Mouse (Mus musculus) v-Abl transformed pro-B cells (cell line): ENCODE results near the gene Zfp385a.

Experiments
- in situ Hi-C, 2 experiments: fragments of 400-800 bp; cut with MboI; formaldehyde crosslinking; loops; one replicate each; pipeline ENCODE4 v1.15.1; 2025; ENCODE audit not compliant: unreplicated experiment in 2 of 2

Zfp385a gene

GRCm38 (mm10) chr15:103339961-103340337 is at the start of gene Zfp385a:
Zfp385a (minus strand) TSS chr15:103340093.
- in situ Hi-C loops = loop anchor here (5.0 to 25.0 kb wide), 6 partner anchors 58 to 578 kb away; partner anchors contain the start of gene Nckap1l (in 1 of the 2)

- in situ Hi-C loops = loop anchor here (5.0 kb wide), 1 partner anchor 41 kb away; no protein-coding TSS in a partner anchor
Observed at GRCm38 (mm10) chr15:103388556-103389145, 48.8 kb upstream of the Zfp385a start.

DNA sequence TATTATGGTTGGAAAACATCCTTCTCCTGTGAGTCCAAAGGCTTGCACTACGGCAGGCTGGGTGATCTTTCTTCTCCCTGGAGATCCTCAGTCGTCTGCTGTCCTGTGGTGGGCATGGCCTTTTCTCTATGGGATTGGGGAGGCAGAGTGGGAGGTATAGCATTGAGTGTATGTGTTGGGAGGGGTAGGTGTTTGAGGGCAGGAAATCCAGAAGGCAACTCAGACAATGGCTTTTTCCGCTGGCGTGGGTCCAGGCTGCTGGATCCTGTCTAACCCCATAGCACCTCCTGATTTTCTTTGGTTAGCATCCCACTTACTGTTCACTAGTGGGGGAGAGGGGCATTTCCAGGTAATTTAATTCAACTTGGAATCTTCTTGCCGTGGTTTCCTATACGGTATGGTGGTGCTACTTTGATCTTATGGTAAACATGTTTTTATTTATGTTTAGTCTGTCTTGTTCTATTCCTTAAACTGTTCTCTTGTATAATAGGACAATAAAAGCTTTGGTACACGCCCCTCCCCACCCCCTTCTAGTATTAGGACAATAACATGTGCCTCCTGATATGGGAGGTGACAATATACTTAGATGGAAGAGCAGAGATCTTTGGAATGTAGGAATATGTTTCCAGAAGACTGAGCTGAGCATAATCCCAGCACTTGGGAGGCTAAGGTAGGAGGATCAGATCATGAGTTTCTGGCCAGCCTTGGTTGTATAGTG is 44.0 kb upstream of the Zfp385a start:
- in situ Hi-C loops = no loop called here

DNA sequence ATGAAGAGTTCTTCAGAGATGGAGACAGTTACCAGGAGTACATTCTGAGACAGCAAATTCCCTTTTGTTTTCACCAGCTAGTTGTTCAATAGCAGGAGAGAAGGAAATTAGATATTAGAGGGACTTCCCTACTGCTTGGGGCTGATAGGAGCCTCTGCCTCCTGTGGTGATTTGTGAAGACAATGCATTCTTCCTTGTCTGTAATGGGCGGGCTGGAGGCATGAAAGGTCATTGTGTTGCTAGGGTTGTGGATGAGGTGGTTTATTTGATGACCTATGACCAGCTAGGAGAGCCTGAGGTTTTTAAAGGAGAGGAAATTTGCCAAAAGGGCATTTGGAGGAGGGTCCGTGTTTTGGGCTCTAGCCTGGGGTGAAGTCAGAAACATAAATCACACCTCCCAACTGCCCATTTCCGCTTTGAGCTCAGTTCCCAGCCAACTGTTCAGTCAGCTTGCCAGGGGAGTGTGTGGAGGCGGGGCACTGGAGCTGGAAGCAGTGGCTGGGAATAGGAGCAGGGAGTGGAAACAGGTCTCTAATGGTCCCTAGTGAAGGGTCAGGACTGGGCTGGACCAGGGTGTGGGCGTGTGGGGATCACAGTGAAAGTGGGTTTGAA is 43.0 kb upstream of the Zfp385a start:
- in situ Hi-C loops = no loop called here

DNA sequence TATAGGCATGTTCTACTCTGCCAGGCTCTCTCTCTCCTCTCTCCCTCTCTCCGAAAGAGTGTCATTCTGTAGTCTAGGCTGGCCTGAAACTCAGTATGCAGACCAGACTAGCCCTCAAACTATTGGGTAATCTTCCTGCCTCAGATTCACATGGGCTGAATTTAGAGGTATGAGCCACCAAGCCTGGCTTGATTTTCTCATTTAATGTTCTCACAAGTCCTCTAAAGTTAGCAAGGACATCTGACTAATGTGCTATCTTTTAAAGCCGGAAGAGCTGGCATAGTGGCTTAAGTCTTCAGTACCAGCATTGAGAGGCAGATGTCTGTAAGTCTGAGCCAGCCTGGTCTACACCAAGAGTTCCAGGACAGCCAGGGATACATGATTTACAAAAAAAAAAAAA is 42.2 kb upstream of the Zfp385a start:
- in situ Hi-C loops = no loop called here

- in situ Hi-C loops = no loop called here
Observed at GRCm38 (mm10) chr15:103378665-103379356, 38.9 kb upstream of the Zfp385a start.

DNA sequence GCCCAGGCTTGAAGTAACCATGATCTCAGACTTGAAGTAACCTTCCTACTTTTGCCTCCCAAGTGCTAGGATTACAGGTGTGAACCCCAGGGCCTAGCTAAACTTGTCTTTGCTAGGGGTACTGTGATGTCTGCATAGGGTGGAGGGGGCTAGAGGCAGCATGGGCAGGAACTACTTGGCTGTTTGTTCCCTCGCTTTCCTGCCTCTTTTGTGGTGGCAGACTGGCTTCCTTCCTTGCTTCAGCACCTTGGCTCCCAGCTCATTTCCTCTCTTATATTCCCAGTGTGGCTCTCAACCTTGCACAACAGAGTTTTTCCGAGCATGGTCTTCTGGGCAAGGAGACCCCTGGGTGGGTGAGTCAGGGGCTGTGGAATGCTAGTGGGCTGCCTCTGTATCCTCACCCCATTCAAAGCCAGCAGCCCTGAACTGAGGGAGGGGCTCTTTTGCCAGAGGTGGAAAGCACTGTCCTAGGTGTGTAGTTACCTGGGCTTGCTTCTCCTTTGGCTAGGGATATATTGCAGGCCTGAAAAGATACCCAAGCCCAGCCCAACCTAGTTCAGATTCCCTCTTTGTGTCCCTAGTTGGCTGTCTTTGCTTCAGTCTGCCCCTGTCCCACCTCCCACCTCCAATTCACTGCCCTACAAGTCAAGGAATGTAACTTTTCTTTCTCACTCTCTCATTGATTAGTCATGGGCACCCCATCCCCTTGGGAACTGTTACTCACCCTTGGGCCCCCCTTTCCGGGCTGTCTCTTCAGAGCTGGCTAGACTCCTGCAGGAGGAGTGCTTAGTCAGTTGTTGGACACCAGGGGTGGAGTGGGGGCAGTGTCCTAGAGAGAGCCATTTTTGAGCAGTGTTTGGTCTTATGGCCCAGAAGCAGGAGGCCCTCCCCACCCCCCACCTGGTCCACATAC is 38.1 kb upstream of the Zfp385a start:
- in situ Hi-C loops = no loop called here

DNA sequence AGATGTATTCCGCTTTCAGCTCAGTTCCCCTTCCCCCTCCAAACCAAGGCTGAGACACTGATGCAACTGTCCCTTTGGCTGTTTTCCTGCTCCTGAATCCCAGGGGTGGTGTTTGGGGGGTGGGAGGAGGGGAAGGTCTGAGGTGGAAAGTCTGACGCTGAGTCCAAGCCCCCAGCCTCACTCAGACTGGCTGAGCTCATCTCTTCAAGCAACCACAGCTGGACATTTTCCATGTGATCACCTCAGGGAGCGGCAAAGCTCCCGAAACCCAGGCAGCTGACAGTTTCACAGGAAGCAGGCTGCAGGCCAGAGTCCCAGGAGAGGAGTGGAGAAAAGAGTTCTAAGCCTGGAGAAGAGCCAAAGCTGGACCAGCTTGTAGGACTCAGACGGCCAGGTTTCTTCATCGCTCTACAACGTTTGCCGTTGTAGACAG is 37.0 kb upstream of the Zfp385a start:
- in situ Hi-C loops = no loop called here

DNA sequence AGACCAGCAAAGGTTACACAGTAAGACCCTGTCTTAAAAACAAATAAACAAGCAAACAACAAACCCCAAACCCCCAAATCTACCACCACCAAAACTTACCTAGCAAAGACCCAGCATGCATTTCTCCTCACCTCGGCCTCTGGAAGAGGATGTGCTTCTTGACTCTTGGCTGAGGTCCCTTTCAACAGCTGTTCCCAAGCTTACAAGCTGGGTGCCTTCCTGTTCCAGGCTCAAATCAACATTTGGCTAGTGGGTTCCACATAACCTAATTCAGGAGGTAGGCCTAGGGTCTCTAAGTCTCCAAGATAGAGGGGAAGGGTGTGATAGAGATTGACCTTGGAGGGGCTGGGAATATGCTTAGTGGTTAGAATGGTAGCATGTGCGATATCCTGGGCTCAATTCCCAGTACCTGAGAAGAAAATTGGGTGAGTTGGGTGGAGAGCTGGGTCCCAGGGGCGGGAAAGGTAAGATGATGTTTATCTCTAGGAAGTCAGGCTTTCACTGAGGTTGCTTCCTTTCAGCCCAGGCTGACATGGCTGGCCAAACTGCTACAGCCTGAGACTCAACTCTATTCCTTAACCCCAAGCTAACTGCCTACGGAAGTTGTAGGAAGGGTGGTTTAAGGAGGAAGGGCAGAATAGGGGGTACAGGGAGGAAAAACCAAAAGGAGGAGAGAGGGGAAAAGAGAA is 35.4 kb upstream of the Zfp385a start:
- in situ Hi-C loops = no loop called here

DNA sequence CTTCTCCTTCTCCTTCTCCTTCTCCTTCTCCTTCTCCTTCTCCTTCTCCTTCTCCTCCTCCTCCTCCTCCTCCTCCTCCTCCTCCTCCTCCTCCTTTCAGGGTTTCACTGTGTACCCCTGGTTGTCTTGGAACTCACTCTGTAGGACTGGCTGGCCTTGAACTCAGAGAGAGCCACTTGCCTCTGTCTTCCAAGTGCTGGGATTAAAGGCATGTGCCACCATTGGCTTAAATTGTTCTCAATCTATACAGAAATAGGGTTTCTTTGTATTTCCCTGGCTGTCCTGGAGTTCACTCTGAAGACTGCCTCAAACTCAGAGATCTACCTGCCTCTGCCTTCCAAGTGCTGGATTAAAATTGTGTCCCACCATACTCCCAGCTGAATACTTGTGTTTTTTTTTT is 32.6 kb upstream of the Zfp385a start:
- in situ Hi-C loops = no loop called here

DNA sequence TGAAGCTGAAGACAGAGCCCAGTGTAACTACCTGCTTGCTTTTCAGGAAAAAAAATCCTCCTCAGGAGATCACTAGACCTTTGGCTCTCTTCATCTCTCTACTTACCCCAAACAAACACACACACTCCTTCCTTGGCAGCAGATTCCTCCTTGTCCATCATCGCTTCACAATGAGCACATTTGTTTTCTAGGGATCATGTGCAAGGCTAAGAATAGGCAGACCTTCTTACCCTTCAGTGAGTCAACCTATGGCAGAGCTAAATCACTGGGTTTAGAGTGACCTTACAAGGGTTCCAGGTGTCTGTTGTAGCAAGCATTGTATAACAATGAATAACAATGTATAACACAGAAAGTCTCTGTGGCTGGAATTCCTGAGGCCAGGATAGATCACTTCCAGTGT is 31.8 kb upstream of the Zfp385a start:
- in situ Hi-C loops = no loop called here

- in situ Hi-C loops = no loop called here
Observed at GRCm38 (mm10) chr15:103371208-103371607, 31.3 kb upstream of the Zfp385a start.

- in situ Hi-C loops = no loop called here
Observed at GRCm38 (mm10) chr15:103370462-103370861, 30.6 kb upstream of the Zfp385a start.

- in situ Hi-C loops = no loop called here
Observed at GRCm38 (mm10) chr15:103369123-103369522, 29.2 kb upstream of the Zfp385a start.

GRCm38 (mm10) chr15:103368179-103368940 is 28.5 kb upstream of the Zfp385a start:
- in situ Hi-C loops = no loop called here

GRCm38 (mm10) chr15:103366376-103367149 is 26.7 kb upstream of the Zfp385a start, which contains the start of gene Itga5:
Itga5 (minus strand) TSS chr15:103366763.
- in situ Hi-C loops = no loop called here

GRCm38 (mm10) chr15:103365471-103366375 is 25.8 kb upstream of the Zfp385a start:
- in situ Hi-C loops = no loop called here
